Mouse (Mus musculus) myocyte (in vitro differentiated cells): Measurements from ENCODE around the gene Vwce.

Experiments used
- MAX ChIP-seq: IDR thresholded peaks from one replicate; pipeline ENCODE4 v1.6.1; 2011; ENCODE audit warnings: low read depth, mild to moderate bottlenecking, control low read depth
- MYOG ChIP-seq, 3 experiments: IDR thresholded peaks; one replicate each; pipeline ENCODE4 v1.6.1; 2011; ENCODE audit warnings: control low read depth in 2 of 3, low read depth in 2 of 3, mild to moderate bottlenecking in 2 of 3; ENCODE audit not compliant: insufficient read length in 2 of 3, control insufficient read depth in 1 of 3, insufficient read depth in 1 of 3
- POLR2A ChIP-seq: IDR thresholded peaks from one replicate; pipeline ENCODE4 v1.6.1; 2011; ENCODE audit warnings: low read depth, mild to moderate bottlenecking, control low read depth, moderate library complexity; ENCODE audit not compliant: insufficient read length

DNA sequence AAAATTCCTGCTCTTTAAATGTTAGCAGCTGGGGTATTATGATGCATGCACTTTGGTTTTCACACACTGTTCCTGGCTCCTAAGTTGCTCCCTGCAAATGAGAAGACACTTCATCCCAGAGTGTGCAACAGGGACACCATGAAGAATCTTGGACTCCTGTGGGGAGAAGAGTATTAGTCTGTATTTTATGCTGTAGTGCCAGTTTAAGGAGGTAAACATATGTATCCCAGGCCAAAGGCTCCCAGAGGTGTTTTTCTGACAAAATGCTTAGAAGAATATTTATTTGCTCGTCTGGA lies 44.7 kb downstream of the Vwce start:
- TF ChIP-seq POLR2A = no peak
- no peak for TF ChIP-seq MAX
- no peak for TF ChIP-seq MYOG (IDR thresholded peaks at IDR 0.05; ENCODE audit: control insufficient read depth in 1 of 3, insufficient read depth in 1 of 3, insufficient read length in 2 of 3, low read depth in 2 of 3)
